Mouse (Mus musculus): Measurements from ENCODE around the gene 1700001C19Rik.

DNA sequence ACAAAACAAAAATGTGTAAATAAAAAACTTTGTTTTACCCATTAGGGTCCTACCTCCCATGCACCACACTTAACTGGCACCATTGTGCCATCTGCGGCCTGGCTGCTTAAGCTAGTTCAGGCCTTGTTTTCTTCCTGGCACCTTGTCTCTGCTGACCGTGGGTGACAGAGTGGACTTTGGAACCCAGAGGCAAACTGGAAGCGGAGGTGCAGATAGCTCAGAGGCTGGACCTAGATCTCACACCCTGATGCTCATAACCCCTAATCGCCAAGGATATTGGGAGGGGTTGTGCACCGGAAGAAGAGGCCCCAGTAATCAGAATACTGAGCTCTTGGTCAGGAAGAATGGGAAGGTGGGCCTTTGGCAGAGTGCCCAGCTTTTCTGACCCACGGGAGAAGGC is 13.0 kb downstream of the 1700001C19Rik start:
- TF ChIP-seq CTCF (IDR thresholded peaks at IDR 0.05; ENCODE audit: borderline replicate concordance, insufficient read depth, low read depth, low read length) (no peak), POLR2A (IDR thresholded peaks at IDR 0.05; ENCODE audit: borderline replicate concordance, insufficient read depth, low read length) (no peak)
